Mouse (Mus musculus): ENCODE data around the gene Ston1.

Ston1 gene

GRCm38 (mm10) chr17:88675310-88676309 lies 78.1 kb downstream of the Ston1 start:
- DNase-seq = no peak

- DNase-seq = no peak
These were observed 90.7 kb downstream of the Ston1 start for GRCm38 (mm10) chr17:88688226-88688625.

- no peak for DNase-seq
These were observed 99.3 kb downstream of the Ston1 start for GRCm38 (mm10) chr17:88696656-88697333.

GRCm38 (mm10) chr17:88700901-88701300 lies 103.4 kb downstream of the Ston1 start:
- DNase-seq = no peak

GRCm38 (mm10) chr17:88702345-88702744 lies 104.9 kb downstream of the Ston1 start:
- no peak for DNase-seq

GRCm38 (mm10) chr17:88703112-88703511 lies 105.6 kb downstream of the Ston1 start:
- no peak for DNase-seq

- DNase-seq = no peak
These were observed 108.8 kb downstream of the Ston1 start for GRCm38 (mm10) chr17:88706231-88706649.
